ENCODE assay signal across 9 mouse cellular contexts in genomic region chr12:59217331-59217730, GRCm38 (mm10). TPM values are rescaled to one million over a fixed set of nuclear protein-coding genes. Genes with fewer than 3 reads are reported as not detected.
DNase-seq lines count a peak whose midpoint lies in the region; ATAC-seq and TF ChIP-seq lines count a peak whose summit lies in the region.
"Had no signal": no experiment of that assay in that cellular context is flagged by ENCODE, and none has a peak within 500 bp of the region (broad histone marks: within the 10 kb centered on the region; RNA-seq: fewer than 3 reads in every experiment).

No protein-coding gene starts in this region.

- H3K79me2 ChIP-seq in macrophage (ENCODE audit: inconsistent target) = peaks cover 65% of the 10 kb centered on the region

- ATAC-seq in heart, embryonic 16.5 days (replicated peaks; ENCODE audit: extremely low read depth, insufficient read depth, low FRiP score) = no peak
- ATAC-seq in forebrain, embryonic 12.5 days (ENCODE audit: low FRiP score) = no peak
- ATAC-seq in activated CD4-positive, CD25-positive, alpha-beta regulatory T cell, adult 4 months = no peak
- ATAC-seq: Patski had no signal

- H3K4me1 ChIP-seq in heart, embryonic 16.5 days (ENCODE audit: control insufficient read depth, insufficient read depth, low read length) = peaks cover 14% of the 10 kb centered on the region
- H3K4me1 ChIP-seq in E14TG2a.4 (replicated peaks; ENCODE audit: low read depth, low read length) = peaks cover 36% of the 10 kb centered on the region
- H3K4me1 ChIP-seq in forebrain, embryonic 12.5 days = peaks cover 26% of the 10 kb centered on the region

- H3K27me3 ChIP-seq in heart, embryonic 16.5 days (ENCODE audit: control insufficient read depth, insufficient read depth, low read length) = no peaks in the 10 kb centered on the region
- no peaks in the 10 kb centered on the region for H3K27me3 ChIP-seq in E14TG2a.4 (ENCODE audit: insufficient read depth, low read length)
- H3K27me3 ChIP-seq in forebrain, embryonic 12.5 days = no peaks in the 10 kb centered on the region
- H3K27me3 ChIP-seq: Patski had no signal

- 72% methylated on average over 3 of the region's 3 CpGs for WGBS in heart, embryonic 16.5 days
- 85% methylated on average over 3 of the region's 3 CpGs for WGBS in forebrain, embryonic 12.5 days
- 75% methylated on average over 3 of the region's 3 CpGs for WGBS in macrophage (ENCODE audit: missing documents)

- H3K4me3 ChIP-seq in heart, embryonic 16.5 days (ENCODE audit: low read length) = no peak overlapping the region
- H3K4me3 ChIP-seq in E14TG2a.4 (replicated peaks; ENCODE audit: low read length) (peak overlapping the region; percentile 95), macrophage (ENCODE audit: inconsistent target) (peak overlapping the region; percentile 92)
- H3K4me3 ChIP-seq in forebrain, embryonic 12.5 days (replicated peaks) = 0 out of 2 replicates have a peak overlapping the region, but pooled peaks have one; percentile 11

- intact Hi-C loops in heart, postnatal 14 days (cut with DNase I) = loop anchor here (5.0 kb wide), 2 partner anchors 150 to 205 kb away; partner anchors contain the start of genes Gemin2, Pnn and Sec23a

- DNase-seq in heart, postnatal 14 days = no peak
- DNase-seq in adrenal gland, adult 2 months = no peak
- no peak for DNase-seq in lung, postnatal 4 days

- no peaks in the 10 kb centered on the region for H3K9me3 ChIP-seq in heart, embryonic 16.5 days (replicated peaks; ENCODE audit: control insufficient read depth, low read length)
- H3K9me3 ChIP-seq in E14TG2a.4 (ENCODE audit: low read length) = peaks cover 15% of the 10 kb centered on the region
- H3K9me3 ChIP-seq in forebrain, embryonic 12.5 days = no peaks in the 10 kb centered on the region

- peak overlapping the region; percentile 73 for H3K4me2 ChIP-seq in heart, embryonic 16.5 days (ENCODE audit: low read depth, low read length)
- peak overlapping the region; percentile 85 for H3K4me2 ChIP-seq in forebrain, embryonic 12.5 days

- H3K36me3 ChIP-seq in heart, embryonic 16.5 days (ENCODE audit: control insufficient read depth, insufficient read depth) = no peaks in the 10 kb centered on the region
- H3K36me3 ChIP-seq in E14TG2a.4 (ENCODE audit: insufficient read depth, low read length) (peaks cover 27% of the 10 kb centered on the region), macrophage (ENCODE audit: inconsistent target) (no peaks in the 10 kb centered on the region)
- no peaks in the 10 kb centered on the region for H3K36me3 ChIP-seq in forebrain, embryonic 12.5 days (replicated peaks)

- no peak overlapping the region for H3K27ac ChIP-seq in heart, embryonic 16.5 days (ENCODE audit: low read length)
- no peak overlapping the region for H3K27ac ChIP-seq in forebrain, embryonic 12.5 days
- peak overlapping the region; percentile 87 for H3K27ac ChIP-seq in macrophage

- TF ChIP-seq CTCF in E14TG2a.4 (conservative IDR thresholded peaks at IDR 0.05; ENCODE audit: low read length) = no peak

- no peak overlapping the region for H3K9ac ChIP-seq in heart, embryonic 16.5 days (ENCODE audit: low read length)
- no peak overlapping the region for H3K9ac ChIP-seq in forebrain, embryonic 12.5 days

RNA-seq across cellular contexts. Expression of gene Fbxo33, which starts 2.2 kb away (rescaled TPM):
- polyA plus RNA-seq in heart, embryonic 16.5 days (2015; fragmentation: Nextera tagmentation; extraction: Ambion mirVana) = 4.1 and 4.7 TPM in 2 replicates
- 1 to 10 TPM; 8.1 to 9.2 TPM for total RNA-seq in heart, postnatal 14 days (2021)
- 9.1 and 10.0 TPM in 2 replicates for polyA plus RNA-seq in forebrain, embryonic 12.5 days (2016; fragmentation: Nextera tagmentation; extraction: Ambion mirVana)
- 10 to 100 TPM in 16 of 26 experiments, 1 to 10 TPM in 10; 3.1 to 25.9 (median 13.3) TPM for total RNA-seq in macrophage (2018; cell fraction: chromatin; rRNA removed)
- 10 to 100 TPM; 19.7 to 30.7 (median 25.9) TPM for total RNA-seq in macrophage (2018; cell fraction: cytosol; rRNA removed)
- 10 to 100 TPM in 25 of 26 experiments, 1 to 10 TPM in 1; 8.5 to 41.5 (median 25.1) TPM for total RNA-seq in macrophage (2018; cell fraction: nucleus; rRNA removed)
- 20.6 to 26.1 TPM (median 23.0 TPM) in 3 replicates for polyA plus RNA-seq in macrophage (2018)
- 10 to 100 TPM; 11.2 to 18.4 TPM for polyA plus RNA-seq in activated CD4-positive, CD25-positive, alpha-beta regulatory T cell, adult 4 months (2017; shearing (Covaris generic))
- 10 to 100 TPM; 41.1 to 46.0 TPM for total RNA-seq in adrenal gland, adult 2 months (2021)
- polyA plus RNA-seq in adrenal gland, adult 2 months (2012; rRNA removed) = 10.4 and 11.3 TPM in 2 replicates
